Mouse (Mus musculus) hindbrain, embryonic 12.5 days (tissue): ENCODE results near the gene Nmrk2. TPM values are rescaled to one million over a fixed set of nuclear protein-coding genes. Genes with fewer than 3 reads are reported as not detected.
A peak's percentile ranks its signal among the peaks of the same experiment; 100 is the strongest.
"Not testable (repeated sequence)": the region's sequence is repeated elsewhere in the genome, so short reads cannot be mapped to it uniquely, and the experiment has no call there.

Experiments
- ATAC-seq: fragments of 200-750 bp; cut with Nextera tagmentation; 2 replicates; pipeline ENCODE4 v1.8.0; 2017; ENCODE audit warnings: moderate TSS enrichment; ENCODE audit not compliant: low FRiP score
- H3K27ac ChIP-seq: fragments of 300-500 bp; sonication (generic); 2 replicates; pipeline ENCODE4 v1.5.1; 2016; ENCODE audit warnings: mild to moderate bottlenecking
- H3K27me3 ChIP-seq: fragments of 300-500 bp; sonication (generic); 2 replicates; pipeline ENCODE4 v1.6.1; 2016; ENCODE audit warnings: mild to moderate bottlenecking
- H3K36me3 ChIP-seq: fragments of 300-500 bp; sonication (generic); 2 replicates; pipeline ENCODE4 v1.6.1; 2016; ENCODE audit warnings: mild to moderate bottlenecking
- H3K4me1 ChIP-seq: fragments of 300-500 bp; sonication (generic); 2 replicates; pipeline ENCODE4 v1.6.1; 2016
- H3K4me2 ChIP-seq: fragments of 300-500 bp; sonication (generic); replicated peaks from 2 replicates; pipeline ENCODE4 v1.6.1; 2016; ENCODE audit warnings: mild to moderate bottlenecking
- H3K4me3 ChIP-seq: fragments of 300-500 bp; sonication (generic); 2 replicates; pipeline ENCODE4 v1.5.1; 2016; ENCODE audit warnings: mild to moderate bottlenecking
- H3K9ac ChIP-seq: fragments of 300-500 bp; sonication (generic); 2 replicates; pipeline ENCODE4 v1.6.1; 2016; ENCODE audit warnings: mild to moderate bottlenecking, moderate library complexity
- H3K9me3 ChIP-seq: fragments of 300-500 bp; sonication (generic); replicated peaks from 2 replicates; pipeline ENCODE4 v1.6.1; 2016; ENCODE audit warnings: mild to moderate bottlenecking
- WGBS: fragments of 180-500 bp; shearing (Covaris S2); methylation state at CpG from one replicate; pipeline ENCODE4 v1.1.7; 2016; 5-methylcytosine and 5-hydroxymethylcytosine counted together
- polyA plus RNA-seq: library from polyadenylated mRNA; unstranded; fragments of >200 nt; fragmentation: Nextera tagmentation; extraction: Ambion mirVana; gene quantifications from 2 replicates; pipeline ENCODE4 v1.2.1, GENCODE M21; 2016

The Nmrk2 gene
- polyA plus RNA-seq, 1 experiment from 2014 or later: not detected

GRCm38 (mm10) chr10:81192270-81192967, 9.4 kb downstream of the Nmrk2 start:
- peak overlapping the region; percentile 95 for H3K4me2 ChIP-seq
- H3K36me3 ChIP-seq: peaks cover 23% of the 10 kb centered on the region
- peak; percentile 88 for ATAC-seq
- H3K9ac ChIP-seq: peak overlapping the region; percentile 81
- H3K4me1 ChIP-seq: peaks cover 26% of the 10 kb centered on the region
- no peaks in the 10 kb centered on the region for H3K9me3 ChIP-seq
- 2% methylated on average over 93 of the region's 93 CpGs for WGBS
- peak overlapping the region; percentile 69 for H3K4me3 ChIP-seq
- peaks cover 40% of the 10 kb centered on the region for H3K27me3 ChIP-seq
- H3K27ac ChIP-seq: peak overlapping the region; percentile 95

DNA sequence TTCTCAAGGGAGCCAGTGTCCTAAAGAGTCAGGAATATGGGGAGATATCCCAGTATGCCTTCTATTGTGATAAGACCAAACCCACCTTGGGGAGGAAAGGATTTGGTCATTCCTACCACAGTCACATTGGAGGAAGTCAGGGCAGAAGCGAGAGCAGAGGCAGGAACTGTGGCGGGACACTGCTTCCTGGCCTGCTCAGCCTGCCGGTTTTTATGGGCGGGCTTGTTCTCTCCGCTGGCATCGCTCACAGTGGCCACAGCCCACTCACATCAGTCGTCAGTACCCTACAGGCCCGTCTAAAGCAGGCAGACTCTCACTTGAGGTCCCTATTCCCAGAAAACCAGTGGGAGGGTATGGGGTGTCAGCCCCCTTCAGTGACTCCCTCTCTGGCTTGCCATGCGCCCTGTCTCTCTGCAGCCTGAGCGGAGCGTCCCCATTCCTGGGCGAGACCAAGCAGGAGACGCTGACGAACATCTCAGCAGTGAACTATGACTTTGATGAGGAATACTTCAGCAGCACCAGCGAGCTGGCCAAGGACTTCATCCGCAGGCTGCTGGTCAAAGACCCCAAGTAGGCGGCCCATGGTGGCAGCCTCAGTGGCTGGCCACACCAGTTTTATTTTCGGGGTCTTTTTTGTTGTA, 10.4 kb downstream of the Nmrk2 start:
- Histone ChIP-seq H3K9me3 (no peaks in the 10 kb centered on the region), H3K36me3 (peaks cover 32% of the 10 kb centered on the region), H3K27ac (peak overlapping the region; percentile 95; the same call in 1 of the 2 replicates), H3K4me1 (peaks cover 26% of the 10 kb centered on the region), H3K4me2 (peak overlapping the region; percentile 95), H3K9ac (peak overlapping the region; percentile 81; the same call in 1 of the 2 replicates), H3K27me3 (peaks cover 30% of the 10 kb centered on the region), H3K4me3 (0 out of 2 replicates have a peak overlapping the region, but pooled peaks have one; percentile 69)
- 93% methylated on average over 18 of the region's 18 CpGs for WGBS
- no peak for ATAC-seq

DNA sequence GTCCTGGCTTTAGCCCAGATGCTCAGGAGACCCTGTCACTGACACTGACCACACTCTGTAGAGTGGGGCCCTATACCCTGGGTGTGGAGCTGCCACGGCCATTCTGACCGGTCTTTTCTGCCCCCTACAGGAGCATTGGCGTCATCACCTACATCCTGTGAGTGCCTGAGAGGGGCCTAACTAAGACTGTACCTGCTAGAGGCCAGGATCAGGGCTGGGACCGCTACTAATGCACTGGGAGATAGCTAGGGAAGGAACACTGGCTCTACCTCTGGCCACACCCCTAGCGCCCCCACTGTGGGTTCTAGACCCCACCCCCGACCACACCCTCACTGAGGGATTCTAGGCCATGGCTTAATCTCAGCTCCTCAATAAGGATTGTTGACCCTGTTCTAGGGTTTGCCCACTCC, 10.9 kb downstream of the Nmrk2 start:
- H3K4me3 ChIP-seq: no peak overlapping the region
- no peak for ATAC-seq

DNA sequence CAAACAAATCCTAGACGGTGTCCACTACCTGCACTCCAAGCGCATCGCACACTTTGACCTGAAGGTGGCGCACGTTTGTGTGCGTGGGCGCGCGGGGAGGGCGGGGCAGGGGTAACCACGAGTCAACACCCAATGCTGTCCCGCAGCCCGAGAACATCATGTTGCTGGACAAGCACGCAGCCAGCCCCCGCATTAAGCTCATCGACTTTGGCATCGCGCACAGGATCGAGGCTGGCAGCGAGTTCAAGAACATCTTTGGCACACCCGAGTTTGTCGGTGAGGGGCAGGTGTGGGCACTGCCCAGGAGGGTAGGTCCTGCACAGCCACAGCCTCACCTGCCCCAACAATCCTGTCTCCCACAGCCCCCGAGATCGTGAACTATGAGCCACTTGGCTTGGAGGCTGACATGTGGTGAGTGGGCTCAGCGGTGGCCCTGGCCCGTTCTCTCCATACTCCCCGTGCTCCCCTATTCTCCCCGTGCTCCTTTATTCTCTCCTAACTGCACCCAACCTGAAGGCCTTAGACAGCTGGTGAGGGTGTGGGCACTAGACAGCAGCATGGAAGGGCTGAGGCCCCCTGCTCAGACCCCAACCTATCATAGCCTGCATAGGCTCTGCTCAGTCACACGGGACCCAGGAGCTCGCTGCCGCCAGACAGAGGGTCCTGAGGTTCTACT, 11.5 kb downstream of the Nmrk2 start:
- peaks cover 20% of the 10 kb centered on the region for H3K27me3 ChIP-seq
- no peak overlapping the region for H3K27ac ChIP-seq
- WGBS: 71% methylated on average over 31 of the region's 31 CpGs
- H3K36me3 ChIP-seq: peaks cover 38% of the 10 kb centered on the region
- H3K9ac ChIP-seq: no peak overlapping the region
- H3K9me3 ChIP-seq: no peaks in the 10 kb centered on the region
- H3K4me2 ChIP-seq: no peak overlapping the region
- H3K4me3 ChIP-seq: no peak overlapping the region
- peaks cover 26% of the 10 kb centered on the region for H3K4me1 ChIP-seq
- no peak for ATAC-seq

More for the DNA sequence above, 10.9 kb downstream of the Nmrk2 start:
- 84% methylated on average over 6 of the region's 6 CpGs for whole genome bisulfite sequencing
- Histone ChIP-seq H3K27ac (no peak overlapping the region), H3K9ac (no peak overlapping the region), H3K4me2 (no peak overlapping the region), H3K4me1 (peaks cover 26% of the 10 kb centered on the region), H3K36me3 (peaks cover 35% of the 10 kb centered on the region), H3K27me3 (peaks cover 25% of the 10 kb centered on the region), H3K9me3 (no peaks in the 10 kb centered on the region)

- Histone ChIP-seq H3K36me3 (peaks cover 44% of the 10 kb centered on the region), H3K4me3 (no peak overlapping the region), H3K4me2 (no peak overlapping the region), H3K9ac (no peak overlapping the region), H3K27me3 (peaks cover 14% of the 10 kb centered on the region), H3K27ac (no peak overlapping the region), H3K4me1 (peaks cover 26% of the 10 kb centered on the region), H3K9me3 (no peaks in the 10 kb centered on the region)
- ATAC-seq: no peak
- WGBS: 79% methylated on average over 26 of the region's 26 CpGs
Observed at GRCm38 (mm10) chr10:81189821-81190220, 12.0 kb downstream of the Nmrk2 start.

GRCm38 (mm10) chr10:81187161-81187560, 14.7 kb downstream of the Nmrk2 start:
- Histone ChIP-seq H3K4me2 (no peak overlapping the region), H3K27ac (no peak overlapping the region), H3K9ac (no peak overlapping the region), H3K4me3 (no peak overlapping the region), H3K4me1 (peaks cover 19% of the 10 kb centered on the region), H3K36me3 (peaks cover 47% of the 10 kb centered on the region), H3K27me3 (no peaks in the 10 kb centered on the region), H3K9me3 (no peaks in the 10 kb centered on the region)
- no peak for ATAC-seq
- 95% methylated on average over 9 of the region's 9 CpGs for WGBS

GRCm38 (mm10) chr10:81184765-81185164, 17.1 kb downstream of the Nmrk2 start:
- Histone ChIP-seq H3K27me3 (no peaks in the 10 kb centered on the region), H3K9ac (no peak overlapping the region), H3K4me1 (peaks cover 22% of the 10 kb centered on the region), H3K9me3 (no peaks in the 10 kb centered on the region), H3K4me2 (peak overlapping the region; percentile 17; the same call in 1 of the 2 replicates), H3K4me3 (no peak overlapping the region), H3K36me3 (peaks cover 58% of the 10 kb centered on the region), H3K27ac (no peak overlapping the region)
- no peak for ATAC-seq
- 63% methylated on average over 4 of the region's 4 CpGs for WGBS

DNA sequence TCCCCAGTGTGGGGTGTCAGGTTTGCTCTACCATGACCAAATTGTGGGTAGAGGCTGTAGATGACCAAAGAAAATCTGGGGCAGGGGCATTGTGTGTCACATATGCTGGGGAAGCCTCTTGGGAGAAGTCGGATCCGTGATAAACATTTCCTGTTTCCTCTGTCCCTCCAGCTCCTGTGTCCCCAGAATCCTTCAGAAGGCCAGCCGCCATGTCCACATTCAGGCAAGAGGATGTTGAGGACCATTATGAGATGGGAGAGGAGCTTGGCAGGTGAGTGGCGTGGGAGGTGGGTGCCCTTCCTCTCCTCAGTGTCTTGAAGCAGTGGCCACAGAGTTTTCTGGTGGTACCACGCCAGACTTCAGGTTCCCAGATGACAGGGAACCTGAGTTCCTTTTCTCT, 18.0 kb downstream of the Nmrk2 start, which contains the start of gene 4930442H23Rik:
TSS of gene 4930442H23Rik (minus strand) at position 45 of the 400 bp plus-strand sequence.
- 88% methylated on average over 5 of the region's 5 CpGs for WGBS
- no peaks in the 10 kb centered on the region for H3K9me3 ChIP-seq
- ATAC-seq: no peak
- peak within 1 kb of the TSS; percentile 66 for H3K9ac ChIP-seq
- H3K4me1 ChIP-seq: peaks cover 26% of the 10 kb centered on the region
- H3K27me3 ChIP-seq: no peaks in the 10 kb centered on the region
- peak within 1 kb of the TSS; percentile 86 for H3K27ac ChIP-seq
- H3K36me3 ChIP-seq: peaks cover 64% of the 10 kb centered on the region
- H3K4me2 ChIP-seq: peak within 1 kb of the TSS; percentile 64
- peak within 1 kb of the TSS; percentile 61 for H3K4me3 ChIP-seq

DNA sequence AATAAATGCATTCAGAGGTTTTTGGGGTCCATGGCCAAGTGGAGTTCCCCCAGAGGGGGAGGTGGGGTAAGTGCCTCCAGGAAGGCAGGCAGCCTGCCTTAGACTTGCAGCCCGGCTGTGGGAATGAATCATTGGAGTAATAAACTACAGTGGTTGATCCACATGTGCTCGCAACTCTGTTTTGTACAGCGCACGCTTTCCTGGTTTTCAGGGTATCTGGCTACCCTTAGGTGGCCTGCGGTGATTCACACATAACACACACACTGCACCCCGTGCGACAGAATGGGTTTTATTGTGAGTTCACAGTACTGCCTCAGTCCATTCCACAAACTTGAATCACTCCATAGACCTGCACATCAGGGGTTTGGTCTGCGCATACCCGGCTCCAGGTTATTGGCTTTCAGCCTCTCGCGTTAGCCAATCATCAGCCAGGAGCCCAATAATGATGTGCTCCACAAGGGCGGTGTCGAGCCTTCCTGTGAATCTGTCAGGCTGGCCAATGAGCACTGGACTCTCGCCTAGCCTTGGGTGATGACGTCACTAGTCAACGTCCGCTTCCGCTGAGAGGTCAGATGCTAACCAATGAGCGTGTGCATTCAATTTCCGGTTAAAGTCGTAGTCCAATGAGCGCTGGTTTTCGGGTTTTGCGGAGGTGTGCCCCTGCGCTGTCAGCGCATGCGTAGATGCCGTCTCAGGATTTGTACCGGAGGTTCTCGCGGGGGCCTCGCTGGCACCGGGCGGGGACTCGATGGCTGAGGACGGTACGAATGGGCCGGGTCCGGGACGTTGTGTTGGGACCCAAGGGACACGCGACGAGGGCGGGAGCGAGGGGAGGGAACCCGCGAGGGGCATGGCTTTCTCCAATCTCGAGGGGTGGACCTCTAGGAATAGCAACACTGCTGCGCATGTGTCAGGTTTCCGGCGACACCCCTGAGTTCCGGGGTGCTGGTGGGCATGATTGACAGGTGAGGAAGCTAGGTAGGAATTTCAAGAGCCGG, 19.2 kb downstream of the Nmrk2 start, which contains the start of gene Dapk3:
TSS of gene Dapk3 (plus strand) at position 670 of the 998 bp plus-strand sequence.
- Histone ChIP-seq H3K9ac (peak within 1 kb of the TSS; percentile 66), H3K4me3 (peak within 1 kb of the TSS; percentile 61), H3K9me3 (no peaks in the 10 kb centered on the region), H3K4me1 (peaks cover 36% of the 10 kb centered on the region), H3K27me3 (no peaks in the 10 kb centered on the region), H3K27ac (peak within 1 kb of the TSS; percentile 86), H3K36me3 (peaks cover 71% of the 10 kb centered on the region), H3K4me2 (peak within 1 kb of the TSS; percentile 64)
- ATAC-seq: peak; percentile 97
- WGBS: 4% methylated on average over 53 of the region's 53 CpGs

DNA sequence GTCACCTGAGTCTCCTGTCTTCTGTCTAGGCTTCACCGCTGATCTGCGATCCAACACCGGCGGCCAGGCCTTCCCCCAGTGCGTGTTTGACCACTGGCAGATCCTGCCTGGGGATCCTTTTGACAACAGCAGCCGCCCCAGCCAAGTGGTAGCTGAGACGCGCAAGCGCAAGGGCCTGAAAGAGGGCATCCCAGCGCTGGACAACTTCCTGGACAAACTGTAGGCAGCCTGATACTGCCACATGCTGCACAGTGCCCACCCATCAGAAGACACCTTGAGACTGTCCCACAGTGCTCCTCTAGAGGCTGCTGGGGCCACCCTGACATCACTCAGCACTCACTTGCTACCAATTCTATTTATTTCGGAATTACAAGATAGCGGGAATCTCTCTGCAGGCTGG, 20.0 kb downstream of the Nmrk2 start:
- Histone ChIP-seq H3K9ac (peak overlapping the region; percentile 18; the same call in 1 of the 2 replicates), H3K36me3 (peaks cover 67% of the 10 kb centered on the region), H3K4me1 (peaks cover 40% of the 10 kb centered on the region), H3K27ac (0 out of 2 replicates have a peak overlapping the region, but pooled peaks have one; percentile 48)
- H3K4me2 ChIP-seq, H3K4me3 ChIP-seq, ATAC-seq, H3K9me3 ChIP-seq, H3K27me3 ChIP-seq: not testable (repeated sequence)
- 82% methylated on average over 12 of the region's 12 CpGs for WGBS

DNA sequence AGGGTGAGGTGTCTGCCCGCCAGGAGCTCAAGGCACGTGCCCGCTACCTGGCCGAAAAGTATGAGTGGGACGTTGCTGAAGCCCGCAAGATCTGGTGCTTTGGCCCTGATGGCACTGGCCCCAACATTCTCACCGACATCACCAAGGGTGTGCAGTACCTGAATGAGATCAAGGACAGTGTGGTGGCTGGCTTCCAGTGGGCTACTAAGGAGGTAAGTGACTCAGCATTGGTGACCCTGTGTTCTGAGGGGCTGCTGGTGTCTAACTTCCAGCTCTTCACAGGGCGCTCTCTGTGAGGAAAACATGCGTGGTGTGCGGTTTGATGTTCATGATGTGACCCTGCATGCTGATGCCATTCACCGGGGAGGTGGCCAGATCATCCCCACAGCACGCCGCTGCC, 20.9 kb downstream of the Nmrk2 start:
- 96% methylated on average over 13 of the region's 13 CpGs for WGBS
- no peak overlapping the region for H3K27ac ChIP-seq
- H3K36me3 ChIP-seq: peaks cover 61% of the 10 kb centered on the region
- no peak overlapping the region for H3K4me3 ChIP-seq
- ATAC-seq: no peak
- H3K9ac ChIP-seq: no peak overlapping the region
- no peak overlapping the region for H3K4me2 ChIP-seq
- H3K9me3 ChIP-seq: no peaks in the 10 kb centered on the region
- H3K27me3 ChIP-seq: no peaks in the 10 kb centered on the region
- H3K4me1 ChIP-seq: peaks cover 42% of the 10 kb centered on the region
